Mouse (Mus musculus) CD4-positive, CD25-positive, alpha-beta regulatory T cell, adult 9 weeks (primary cell): ENCODE measurements around the gene Hhatl. TPM values are rescaled to one million over a fixed set of nuclear protein-coding genes. Genes with fewer than 3 reads are reported as not detected.

Source experiments
- polyA plus RNA-seq: library from polyadenylated mRNA; unstranded; fragments of 100-300 nt; shearing (Covaris generic); gene quantifications from one replicate; pipeline ENCODE4 v1.2.1, GENCODE M21; 2017

Gene Hhatl
- not detected for polyA plus RNA-seq

DNA sequence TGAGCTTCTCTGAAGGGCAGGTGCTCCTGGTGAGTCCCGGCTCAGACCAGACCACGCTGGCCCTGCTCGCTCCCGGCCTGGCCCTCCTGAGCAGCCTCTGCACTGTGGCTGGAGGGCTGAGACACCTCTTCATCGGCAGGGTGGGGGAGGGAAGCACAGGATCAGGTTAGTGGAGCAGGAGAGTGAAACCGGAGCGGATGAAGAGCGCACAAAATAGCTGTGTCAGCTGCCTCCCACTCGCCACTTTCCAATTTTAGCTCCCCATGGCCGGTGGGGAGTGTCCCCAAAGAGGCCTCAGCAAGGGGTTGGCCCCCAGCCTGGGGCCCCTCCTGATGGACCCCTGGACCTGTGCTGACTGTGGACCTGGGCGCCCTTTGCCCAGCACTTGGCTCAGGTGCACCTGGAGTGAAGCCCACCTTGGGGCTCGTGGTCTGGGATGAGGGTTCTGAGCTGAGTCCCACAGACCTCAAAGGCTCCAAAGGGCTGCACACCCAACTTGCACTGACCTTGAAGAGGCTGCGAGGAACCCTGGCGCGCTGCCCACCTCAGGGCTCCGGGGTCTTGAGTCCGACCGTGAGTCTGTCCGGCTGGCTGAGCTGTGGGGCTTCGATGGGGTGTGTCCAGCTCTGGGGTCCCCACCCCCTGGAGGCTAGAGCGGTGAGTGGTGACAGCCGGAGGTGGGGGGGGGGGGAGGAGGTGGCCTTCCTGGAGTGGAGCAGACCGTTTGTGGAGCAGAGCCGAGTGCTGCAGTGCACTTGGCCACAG is at the start of gene Hhatl:
Hhatl (minus strand) TSS at position 751 of the 765 bp plus-strand sequence.

GRCm38 (mm10) chr9:121838829-121839621 is 46.7 kb upstream of the Hhatl start, which contains the start of gene Ccdc13:
Ccdc13 (minus strand) TSS chr9:121839461.

GRCm38 (mm10) chr9:121777484-121778065 is 14.7 kb downstream of the Hhatl start, which contains the start of gene Klhl40:
Klhl40 (plus strand) TSS chr9:121777607.

GRCm38 (mm10) chr9:121759091-121760081 is 32.9 kb downstream of the Hhatl start, which contains the start of gene Zfp651:
Zfp651 (plus strand) TSS chr9:121759330.

Other genes starting within 250 kb of the Hhatl start
- gene Lyzl4, start 150.4 kb downstream of the Hhatl start, polyA plus RNA-seq = not detected
- 8.3 TPM for gene Vipr1, start 149.8 kb downstream of the Hhatl start, polyA plus RNA-seq
- 31.7 TPM for gene Sec22c, start 87.0 kb downstream of the Hhatl start, polyA plus RNA-seq
- gene Ss18l2, start 82.2 kb downstream of the Hhatl start, polyA plus RNA-seq = 40.4 TPM
- gene Nktr, start 73.3 kb downstream of the Hhatl start, polyA plus RNA-seq = 102 TPM
- gene Zfp651, start 33.2 kb downstream of the Hhatl start, polyA plus RNA-seq = 0.24 TPM
- gene Klhl40, start 14.9 kb downstream of the Hhatl start, polyA plus RNA-seq = not detected
- gene Ccdc13, start 47.0 kb upstream of the Hhatl start, polyA plus RNA-seq = not detected
- gene Higd1a, start 65.9 kb upstream of the Hhatl start, polyA plus RNA-seq = 119 TPM
- not detected for gene Ackr2, start 105.8 kb upstream of the Hhatl start, polyA plus RNA-seq
- gene Cyp8b1, start 123.8 kb upstream of the Hhatl start, polyA plus RNA-seq = not detected
- gene Fam198a, start 158.5 kb upstream of the Hhatl start, polyA plus RNA-seq = not detected
- gene Pomgnt2, start 204.6 kb upstream of the Hhatl start, polyA plus RNA-seq = 0.45 TPM